Mouse (Mus musculus): ENCODE data around the gene Kcnma1. TPM values are rescaled to one million over a fixed set of nuclear protein-coding genes. Genes with fewer than 3 reads are reported as not detected.

The Kcnma1 gene
- total and polyA plus RNA-seq, 2 experiments: 0.18 TPM; not detected in 1

DNA sequence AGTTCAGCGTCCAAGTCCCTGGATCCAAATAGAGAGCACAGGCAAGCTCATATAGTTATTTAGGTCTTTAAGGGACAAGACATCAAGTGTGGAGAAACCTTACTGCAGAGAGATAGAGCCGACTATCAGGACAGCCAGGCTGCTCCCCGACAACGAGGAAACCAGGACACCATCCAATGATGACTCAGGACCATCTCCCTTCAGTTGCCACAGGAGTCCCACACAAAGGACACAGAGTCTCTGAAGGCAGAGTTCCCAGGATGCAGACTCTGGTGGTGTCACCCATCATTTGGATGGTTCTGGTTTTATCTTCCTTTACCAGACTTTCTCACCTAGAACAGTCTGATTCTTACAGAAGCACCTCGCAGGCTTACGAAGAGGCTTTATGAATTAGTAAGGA lies 388.9 kb downstream of the Kcnma1 start:
- no peaks in the 10 kb centered on the region for H3K36me3 ChIP-seq (ENCODE audit: control insufficient read depth, insufficient read depth, low read length)
- no peaks in the 10 kb centered on the region for H3K4me1 ChIP-seq (ENCODE audit: control insufficient read depth, insufficient read depth, low read length)
- 88% methylated on average over 6 of the region's 6 CpGs for WGBS
- no peaks in the 10 kb centered on the region for H3K79me2 ChIP-seq (ENCODE audit: control insufficient read depth, insufficient read depth, low read length)
- no peak overlapping the region for H3K4me3 ChIP-seq (ENCODE audit: insufficient read depth, low read depth, low read length)
- H3K27ac ChIP-seq (replicated peaks; ENCODE audit: insufficient read depth, low read depth, low read length): no peak overlapping the region
- DNase-seq (ENCODE audit: extremely low read depth, low read depth, low spot score): no peak
- H3K9ac ChIP-seq (ENCODE audit: low read depth, low read length): no peak overlapping the region
- TF ChIP-seq POLR2A (IDR thresholded peaks at IDR 0.05; ENCODE audit: extremely low read depth, insufficient read depth, low read length) (no peak), CTCF (IDR thresholded peaks at IDR 0.05; ENCODE audit: low read depth, low read length) (no peak)
- no peaks in the 10 kb centered on the region for H3K27me3 ChIP-seq (ENCODE audit: control insufficient read depth, insufficient read depth, low read length)

DNA sequence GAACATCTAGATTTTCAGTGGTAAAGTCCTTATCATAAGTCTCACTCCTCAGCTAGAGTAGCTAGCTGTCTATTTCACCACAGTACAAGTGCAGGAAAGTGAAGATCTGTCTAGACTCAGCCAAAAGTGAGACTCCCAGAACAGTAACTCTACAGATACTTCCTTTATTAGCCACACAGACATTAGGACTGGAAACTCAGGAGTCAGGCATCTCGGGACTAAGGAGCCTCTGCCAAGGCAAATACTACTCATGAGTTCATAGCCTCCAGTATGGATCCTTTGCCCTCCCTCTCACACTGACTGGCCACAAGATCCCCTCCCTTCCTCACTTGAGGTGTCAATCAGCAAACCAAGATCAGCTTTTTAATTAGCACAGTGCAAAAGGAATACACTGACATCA lies 389.8 kb downstream of the Kcnma1 start:
- no peak for TF ChIP-seq POLR2A (IDR thresholded peaks at IDR 0.05; ENCODE audit: extremely low read depth, insufficient read depth, low read length)
- no peak for TF ChIP-seq CTCF (IDR thresholded peaks at IDR 0.05; ENCODE audit: low read depth, low read length)
- Histone ChIP-seq H3K27me3 (ENCODE audit: control insufficient read depth, insufficient read depth, low read length) (no peaks in the 10 kb centered on the region), H3K27ac (replicated peaks; ENCODE audit: insufficient read depth, low read depth, low read length) (no peak overlapping the region), H3K4me1 (ENCODE audit: control insufficient read depth, insufficient read depth, low read length) (no peaks in the 10 kb centered on the region), H3K36me3 (ENCODE audit: control insufficient read depth, insufficient read depth, low read length) (no peaks in the 10 kb centered on the region), H3K9ac (ENCODE audit: low read depth, low read length) (no peak overlapping the region), H3K79me2 (ENCODE audit: control insufficient read depth, insufficient read depth, low read length) (no peaks in the 10 kb centered on the region), H3K4me3 (ENCODE audit: insufficient read depth, low read depth, low read length) (no peak overlapping the region)
- DNase-seq (ENCODE audit: extremely low read depth, low read depth, low spot score): no peak
- WGBS: 63% methylated on average over 1 of the region's 1 CpGs

DNA sequence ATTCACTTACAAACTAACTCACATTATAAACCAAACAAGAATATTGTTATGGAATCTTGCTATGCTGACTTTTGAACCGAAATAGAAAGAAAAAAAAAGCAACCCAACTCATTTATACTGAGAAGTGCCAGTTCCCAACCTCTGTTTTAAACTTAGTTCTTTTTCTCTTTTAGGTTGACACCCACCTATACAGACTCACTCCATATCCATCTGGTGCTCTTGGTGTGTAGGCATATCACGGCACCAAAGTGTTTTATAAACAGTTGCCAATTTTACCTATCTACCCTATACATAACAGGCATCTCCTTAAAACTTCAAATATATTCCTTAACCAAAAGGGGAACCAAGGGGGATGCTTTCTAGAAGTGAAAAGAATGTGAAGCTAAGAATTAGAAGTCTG lies 393.6 kb downstream of the Kcnma1 start:
- DNase-seq (ENCODE audit: extremely low read depth, low read depth, low spot score): no peak
- TF ChIP-seq POLR2A (IDR thresholded peaks at IDR 0.05; ENCODE audit: extremely low read depth, insufficient read depth, low read length): no peak
- no peak for TF ChIP-seq CTCF (IDR thresholded peaks at IDR 0.05; ENCODE audit: low read depth, low read length)
- WGBS: 76% methylated on average over 2 of the region's 2 CpGs
- no peaks in the 10 kb centered on the region for H3K79me2 ChIP-seq (ENCODE audit: control insufficient read depth, insufficient read depth, low read length)
- H3K36me3 ChIP-seq (ENCODE audit: control insufficient read depth, insufficient read depth, low read length): no peaks in the 10 kb centered on the region
- no peak overlapping the region for H3K27ac ChIP-seq (replicated peaks; ENCODE audit: insufficient read depth, low read depth, low read length)
- H3K4me1 ChIP-seq (ENCODE audit: control insufficient read depth, insufficient read depth, low read length): no peaks in the 10 kb centered on the region
- H3K4me3 ChIP-seq (ENCODE audit: insufficient read depth, low read depth, low read length): no peak overlapping the region
- no peak overlapping the region for H3K9ac ChIP-seq (ENCODE audit: low read depth, low read length)
- no peaks in the 10 kb centered on the region for H3K27me3 ChIP-seq (ENCODE audit: control insufficient read depth, insufficient read depth, low read length)

DNA sequence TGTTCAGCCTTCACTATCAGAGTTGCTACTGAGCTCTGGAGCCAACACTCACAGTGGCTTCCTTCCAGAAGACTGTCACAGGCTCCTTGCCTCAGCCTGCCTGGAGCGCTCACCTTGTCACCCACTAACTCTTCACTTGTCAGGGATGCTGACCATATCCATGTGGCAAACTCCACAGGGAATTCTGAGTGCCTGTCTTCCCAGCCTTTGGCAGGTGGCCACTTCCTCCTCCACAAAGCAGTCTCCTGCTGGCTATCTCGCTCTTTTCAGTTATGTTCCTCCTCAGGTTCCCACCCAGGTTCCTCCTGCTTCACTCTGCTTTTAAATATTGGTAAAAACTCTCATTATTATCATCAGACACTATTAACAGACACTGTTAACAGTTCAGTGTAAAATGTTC lies 395.3 kb downstream of the Kcnma1 start:
- DNase-seq (ENCODE audit: extremely low read depth, low read depth, low spot score): no peak
- Histone ChIP-seq H3K4me1 (ENCODE audit: control insufficient read depth, insufficient read depth, low read length) (no peaks in the 10 kb centered on the region), H3K27me3 (ENCODE audit: control insufficient read depth, insufficient read depth, low read length) (no peaks in the 10 kb centered on the region; the same call in 1 of the 2 replicates), H3K36me3 (ENCODE audit: control insufficient read depth, insufficient read depth, low read length) (no peaks in the 10 kb centered on the region), H3K27ac (replicated peaks; ENCODE audit: insufficient read depth, low read depth, low read length) (no peak overlapping the region), H3K79me2 (ENCODE audit: control insufficient read depth, insufficient read depth, low read length) (no peaks in the 10 kb centered on the region), H3K9ac (ENCODE audit: low read depth, low read length) (no peak overlapping the region), H3K4me3 (ENCODE audit: insufficient read depth, low read depth, low read length) (no peak overlapping the region)
- TF ChIP-seq POLR2A (IDR thresholded peaks at IDR 0.05; ENCODE audit: extremely low read depth, insufficient read depth, low read length) (no peak), CTCF (IDR thresholded peaks at IDR 0.05; ENCODE audit: low read depth, low read length) (no peak)
- 82% methylated on average over 2 of the region's 2 CpGs for WGBS

DNA sequence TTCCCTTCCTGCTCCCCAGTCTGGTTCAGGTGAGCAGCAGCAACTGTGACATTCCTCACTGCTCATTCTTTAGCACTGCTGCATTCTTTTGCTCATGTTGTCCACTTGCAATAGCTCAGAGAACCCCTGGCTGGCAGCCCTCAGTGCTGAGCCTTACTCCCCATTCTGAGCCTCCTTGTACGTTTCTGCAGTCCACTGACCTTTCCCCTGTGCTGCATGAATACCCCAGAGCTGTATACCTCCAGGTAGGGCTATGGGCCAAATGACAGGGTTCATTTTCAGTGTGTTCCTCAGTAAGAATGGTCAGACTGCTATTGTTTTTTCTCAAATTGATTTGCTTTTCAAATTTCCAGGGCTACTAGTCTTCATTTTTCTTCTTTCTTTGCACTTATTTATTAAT lies 396.2 kb downstream of the Kcnma1 start:
- no peak for TF ChIP-seq CTCF (IDR thresholded peaks at IDR 0.05; ENCODE audit: low read depth, low read length)
- TF ChIP-seq POLR2A (IDR thresholded peaks at IDR 0.05; ENCODE audit: extremely low read depth, insufficient read depth, low read length): no peak
- Histone ChIP-seq H3K9ac (ENCODE audit: low read depth, low read length) (no peak overlapping the region), H3K27me3 (ENCODE audit: control insufficient read depth, insufficient read depth, low read length) (no peaks in the 10 kb centered on the region; the same call in 1 of the 2 replicates), H3K27ac (replicated peaks; ENCODE audit: insufficient read depth, low read depth, low read length) (no peak overlapping the region), H3K4me3 (ENCODE audit: insufficient read depth, low read depth, low read length) (no peak overlapping the region), H3K4me1 (ENCODE audit: control insufficient read depth, insufficient read depth, low read length) (no peaks in the 10 kb centered on the region), H3K36me3 (ENCODE audit: control insufficient read depth, insufficient read depth, low read length) (no peaks in the 10 kb centered on the region), H3K79me2 (ENCODE audit: control insufficient read depth, insufficient read depth, low read length) (no peaks in the 10 kb centered on the region)
- WGBS: 43% methylated on average over 1 of the region's 1 CpGs
- no peak for DNase-seq (ENCODE audit: extremely low read depth, low read depth, low spot score)

DNA sequence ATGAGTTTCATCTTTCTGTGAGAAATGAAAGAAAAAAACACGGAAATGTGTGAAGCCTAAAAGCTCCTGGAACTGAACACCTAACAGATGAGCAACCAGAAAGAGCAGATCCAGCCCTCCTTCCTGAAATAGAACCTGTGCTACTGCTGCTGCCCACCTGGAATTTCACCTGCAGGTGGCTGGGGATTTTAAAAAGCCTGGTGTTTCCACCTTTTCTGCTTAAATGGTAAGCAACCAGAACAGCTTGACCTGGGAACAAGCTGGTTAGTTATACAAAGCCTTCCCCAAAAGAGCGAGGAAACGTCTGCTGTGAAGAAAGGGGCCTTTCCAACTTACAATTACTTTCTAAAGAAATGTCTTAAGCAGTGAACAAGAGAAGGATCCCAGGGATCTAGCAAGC lies 404.2 kb downstream of the Kcnma1 start:
- no peak overlapping the region for H3K4me3 ChIP-seq (ENCODE audit: insufficient read depth, low read depth, low read length)
- no peaks in the 10 kb centered on the region for H3K79me2 ChIP-seq (ENCODE audit: control insufficient read depth, insufficient read depth, low read length)
- H3K4me1 ChIP-seq (ENCODE audit: control insufficient read depth, insufficient read depth, low read length): no peaks in the 10 kb centered on the region
- no peak overlapping the region for H3K27ac ChIP-seq (replicated peaks; ENCODE audit: insufficient read depth, low read depth, low read length)
- H3K36me3 ChIP-seq (ENCODE audit: control insufficient read depth, insufficient read depth, low read length): no peaks in the 10 kb centered on the region
- no peak for DNase-seq (ENCODE audit: extremely low read depth, low read depth, low spot score)
- TF ChIP-seq CTCF (IDR thresholded peaks at IDR 0.05; ENCODE audit: low read depth, low read length): no peak
- TF ChIP-seq POLR2A (IDR thresholded peaks at IDR 0.05; ENCODE audit: extremely low read depth, insufficient read depth, low read length): no peak
- no peak overlapping the region for H3K9ac ChIP-seq (ENCODE audit: low read depth, low read length)
- H3K27me3 ChIP-seq (ENCODE audit: control insufficient read depth, insufficient read depth, low read length): no peaks in the 10 kb centered on the region; the same call in 1 of the 2 replicates
- 73% methylated on average over 3 of the region's 3 CpGs for WGBS

All from liver, adult 2 months (tissue).